Mouse (Mus musculus) ES-Bruce4 (cell line): ENCODE data around the gene 1810013L24Rik. TPM values are rescaled to one million over a fixed set of nuclear protein-coding genes. Genes with fewer than 3 reads are reported as not detected.

ENCODE experiments used
- H3K27ac ChIP-seq: 2 replicates; pipeline ENCODE4 v1.5.1; 2012; ENCODE audit warnings: low read length, inconsistent platforms; ENCODE audit not compliant: insufficient read depth
- H3K27me3 ChIP-seq: 2 replicates; pipeline ENCODE4 v1.6.1; 2012; ENCODE audit warnings: mild to moderate bottlenecking, low read length, inconsistent platforms; ENCODE audit not compliant: control insufficient read depth, poor library complexity, insufficient read depth, severe bottlenecking
- H3K36me3 ChIP-seq: 2 replicates; pipeline ENCODE4 v1.6.1; 2012; ENCODE audit warnings: inconsistent platforms, mild to moderate bottlenecking, low read length, moderate library complexity; ENCODE audit not compliant: control insufficient read depth, poor library complexity, insufficient read depth, severe bottlenecking
- H3K4me1 ChIP-seq: one replicate; pipeline ENCODE4 v1.8.1; 2011; ENCODE audit warnings: low read length; ENCODE audit not compliant: control insufficient read depth, insufficient read depth
- H3K4me3 ChIP-seq: 2 replicates; pipeline ENCODE4 v1.5.1; 2011; ENCODE audit warnings: low read depth, mild to moderate bottlenecking, low read length
- H3K9ac ChIP-seq: 2 replicates; pipeline ENCODE4 v1.6.1; 2012; ENCODE audit warnings: low read depth, mild to moderate bottlenecking, inconsistent platforms; ENCODE audit not compliant: poor library complexity, severe bottlenecking
- H3K9me3 ChIP-seq: replicated peaks from 2 replicates; pipeline ENCODE4 v1.6.1; 2012; ENCODE audit warnings: mild to moderate bottlenecking, low read length, inconsistent platforms; ENCODE audit not compliant: control insufficient read depth, poor library complexity, insufficient read depth, severe bottlenecking
- CTCF ChIP-seq: IDR thresholded peaks from one replicate; pipeline ENCODE4 v1.8.1; 2011; ENCODE audit warnings: low read depth, low read length
- EP300 ChIP-seq: IDR thresholded peaks from 2 replicates; pipeline ENCODE4 v1.6.1; 2011; ENCODE audit warnings: low read depth, low read length; ENCODE audit not compliant: insufficient read depth
- POLR2A ChIP-seq: IDR thresholded peaks from one replicate; pipeline ENCODE4 v1.8.1; 2011; ENCODE audit warnings: low read length; ENCODE audit not compliant: insufficient read depth
- polyA plus RNA-seq: library from polyadenylated mRNA; stranded (reverse); fragments of >200 nt; gene quantifications from 2 replicates; pipeline ENCODE4 v1.2.4, GENCODE M21; 2011; ENCODE audit warnings: low read depth; ENCODE audit not compliant: missing spikeins, insufficient read depth, insufficient read length

Gene 1810013L24Rik
- polyA plus RNA-seq, 1 experiment, result 65.8 TPM

DNA sequence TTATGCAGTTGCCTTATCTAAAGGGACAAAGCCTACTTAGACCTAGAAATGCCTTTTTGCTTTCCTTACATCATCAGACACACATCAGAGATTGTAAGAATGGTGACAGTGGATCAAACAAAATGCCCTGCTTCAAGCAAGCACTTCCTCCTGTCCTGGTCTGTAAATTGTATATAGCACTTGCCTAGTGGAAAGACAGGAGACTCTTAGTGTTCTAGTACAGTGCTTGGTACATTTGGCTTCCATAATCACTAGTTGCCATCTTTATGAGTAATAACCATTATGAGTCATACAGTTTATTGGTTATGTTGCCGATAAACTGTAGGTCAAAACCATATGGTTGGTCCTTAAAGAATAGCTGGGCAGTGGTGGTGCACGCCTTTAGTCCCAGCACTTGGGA lies 25.2 kb downstream of the 1810013L24Rik start:
- Histone ChIP-seq H3K9ac (no peak overlapping the region), H3K27ac (no peak overlapping the region), H3K27me3 (no peaks in the 10 kb centered on the region), H3K36me3 (peaks cover 59% of the 10 kb centered on the region), H3K9me3 (no peaks in the 10 kb centered on the region), H3K4me1 (peaks cover 3% of the 10 kb centered on the region), H3K4me3 (no peak overlapping the region)
- TF ChIP-seq CTCF, result no peak
- TF ChIP-seq POLR2A, result no peak
- TF ChIP-seq EP300, result no peak

DNA sequence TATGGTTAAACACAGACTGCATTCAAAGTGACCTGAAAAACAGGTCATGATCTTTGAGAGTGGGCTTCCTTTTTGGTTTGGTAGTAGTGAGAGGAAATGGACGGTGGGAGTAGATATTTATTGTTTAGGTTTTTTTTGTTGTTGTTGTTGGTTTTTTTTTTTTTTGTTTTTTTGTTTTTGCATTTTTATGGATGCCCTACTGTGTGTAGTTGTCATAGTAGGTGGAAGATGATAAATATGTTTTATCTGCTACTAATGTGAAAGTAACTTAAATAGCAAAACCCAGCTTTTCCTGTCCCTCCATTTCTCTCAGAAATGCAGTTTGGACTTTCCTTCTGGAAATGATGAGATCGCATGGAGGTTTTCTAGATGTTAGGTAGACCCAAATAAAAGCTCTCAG lies 26.9 kb downstream of the 1810013L24Rik start:
- Histone ChIP-seq H3K27me3 (no peaks in the 10 kb centered on the region), H3K4me3 (no peak overlapping the region), H3K4me1 (peaks cover 3% of the 10 kb centered on the region), H3K9me3 (no peaks in the 10 kb centered on the region), H3K27ac (no peak overlapping the region), H3K9ac (no peak overlapping the region), H3K36me3 (peaks cover 64% of the 10 kb centered on the region)
- TF ChIP-seq POLR2A, result no peak
- TF ChIP-seq CTCF, result no peak
- no peak for TF ChIP-seq EP300

DNA sequence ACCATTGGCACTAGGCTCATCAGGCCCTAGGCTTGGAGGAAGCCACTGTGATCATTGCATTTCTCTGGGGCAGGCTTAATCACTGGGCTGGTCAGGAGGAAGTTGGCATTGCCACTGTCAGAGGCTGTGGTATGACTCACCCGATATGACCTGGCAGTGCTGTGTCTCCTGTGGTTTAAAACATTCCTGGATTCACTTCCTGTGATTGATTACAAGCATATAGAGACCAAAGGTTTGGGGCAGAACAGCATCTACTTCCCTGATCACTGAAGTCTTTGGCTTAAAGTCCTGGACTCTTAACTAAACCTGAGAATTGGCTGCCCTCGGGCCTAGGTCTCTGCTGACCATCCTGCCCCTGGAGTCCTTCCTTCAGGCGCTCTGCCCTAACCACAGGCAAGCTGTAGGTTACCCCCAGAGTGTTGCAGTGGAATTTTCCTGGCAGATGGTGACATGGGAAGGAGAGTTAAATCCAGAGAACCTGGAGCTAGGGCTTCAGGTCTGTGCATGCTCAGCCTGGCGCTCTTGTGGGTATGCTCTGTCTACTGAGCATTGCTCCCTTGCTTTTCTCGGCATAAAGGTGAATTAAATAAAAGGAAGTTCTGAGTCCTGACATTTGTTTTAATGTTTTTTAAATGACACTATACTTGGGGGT lies 32.6 kb downstream of the 1810013L24Rik start:
- H3K4me3 ChIP-seq, result no peak overlapping the region
- H3K27me3 ChIP-seq, result no peaks in the 10 kb centered on the region
- H3K9me3 ChIP-seq, result no peaks in the 10 kb centered on the region
- no peak overlapping the region for H3K9ac ChIP-seq
- peaks cover 27% of the 10 kb centered on the region for H3K36me3 ChIP-seq
- H3K4me1 ChIP-seq, result no peaks in the 10 kb centered on the region
- TF ChIP-seq CTCF (no peak), POLR2A (no peak), EP300 (no peak)
- H3K27ac ChIP-seq, result peak overlapping the region; percentile 13; the same call in 1 of the 2 replicates

DNA sequence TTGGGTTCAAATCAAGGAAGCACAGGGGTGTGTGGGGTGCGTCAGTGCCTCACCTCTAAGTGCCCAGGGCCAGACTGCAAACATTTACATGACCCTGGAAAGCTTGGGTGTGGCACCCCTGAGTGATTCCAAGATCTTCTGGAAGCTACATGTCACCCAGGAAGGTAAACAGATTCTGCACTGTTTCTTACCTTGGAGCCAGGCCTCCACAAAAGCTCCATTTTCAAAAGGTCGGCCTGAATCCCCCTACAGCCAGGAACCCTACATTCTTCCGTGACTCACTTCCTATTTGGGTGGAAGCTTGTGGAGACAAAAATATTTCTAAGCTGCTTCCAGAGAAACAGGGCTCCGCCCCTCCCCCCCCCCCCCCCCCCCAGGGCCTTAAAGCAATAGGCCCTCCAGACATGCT lies 34.3 kb downstream of the 1810013L24Rik start:
- Histone ChIP-seq H3K27ac (peak overlapping the region; percentile 7), H3K27me3 (no peaks in the 10 kb centered on the region), H3K4me3 (no peak overlapping the region), H3K9ac (no peak overlapping the region), H3K9me3 (no peaks in the 10 kb centered on the region), H3K4me1 (no peaks in the 10 kb centered on the region), H3K36me3 (peaks cover 13% of the 10 kb centered on the region)
- TF ChIP-seq POLR2A (no peak), CTCF (no peak), EP300 (0 out of 2 replicates have a peak, but pooled peaks have one; percentile 31)

DNA sequence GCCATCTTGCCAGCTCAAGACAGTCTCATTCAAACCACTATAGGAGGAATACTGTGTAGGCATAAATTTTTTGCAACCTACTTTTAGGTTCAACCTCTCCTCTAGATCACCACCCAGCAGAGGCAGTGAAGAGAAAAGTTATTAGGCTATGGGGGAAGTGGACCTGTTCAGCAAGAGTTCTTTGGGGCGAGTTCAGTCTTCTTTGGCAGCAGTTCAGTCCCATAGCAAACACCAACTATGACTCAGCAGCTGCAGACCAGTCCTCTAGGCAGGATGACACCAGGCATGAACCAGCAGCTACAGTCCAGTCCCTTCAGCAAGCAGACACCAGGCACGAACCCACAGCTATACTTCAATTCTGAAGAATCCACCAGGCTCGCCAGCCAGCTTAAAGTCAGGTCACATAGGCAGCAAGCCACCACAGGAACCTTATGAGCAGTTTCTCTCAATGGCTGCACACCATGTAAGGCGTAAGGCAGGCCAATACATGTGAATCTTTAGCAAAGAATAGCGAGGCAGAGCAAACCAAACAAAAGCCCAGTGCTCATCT lies 37.6 kb downstream of the 1810013L24Rik start:
- Histone ChIP-seq H3K27me3 (no peaks in the 10 kb centered on the region), H3K36me3 (no peaks in the 10 kb centered on the region), H3K9ac (no peak overlapping the region), H3K4me1 (peaks cover 4% of the 10 kb centered on the region), H3K27ac (no peak overlapping the region), H3K9me3 (no peaks in the 10 kb centered on the region), H3K4me3 (no peak overlapping the region)
- no peak for TF ChIP-seq POLR2A
- TF ChIP-seq CTCF, result no peak
- 0 out of 2 replicates have a peak, but pooled peaks have one; percentile 37 for TF ChIP-seq EP300

DNA sequence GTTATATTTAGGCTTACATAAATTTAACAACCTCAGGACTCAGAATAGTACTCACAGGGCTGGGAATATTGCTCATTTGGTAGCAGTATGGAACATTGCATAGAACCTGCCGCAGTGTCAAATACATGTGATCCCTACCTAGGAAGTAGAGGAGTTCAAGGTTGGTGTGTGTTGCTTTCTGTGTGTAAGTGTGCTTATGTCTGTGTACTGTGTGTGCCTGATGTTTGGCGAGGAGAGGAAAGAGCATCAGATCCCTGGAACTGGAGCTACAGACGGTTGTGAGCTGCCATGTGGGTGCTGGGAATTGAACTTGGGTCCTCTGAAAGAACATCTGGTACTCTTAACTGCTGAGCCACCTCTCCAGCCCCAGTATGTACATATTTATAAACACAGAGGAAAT lies 38.6 kb downstream of the 1810013L24Rik start:
- no peak for TF ChIP-seq POLR2A
- TF ChIP-seq CTCF, result no peak
- TF ChIP-seq EP300, result no peak
- H3K36me3 ChIP-seq, result no peaks in the 10 kb centered on the region
- no peak overlapping the region for H3K9ac ChIP-seq

More for the DNA sequence above, 38.6 kb downstream of the 1810013L24Rik start:
- H3K4me1 ChIP-seq, result peaks cover 5% of the 10 kb centered on the region
- no peak overlapping the region for H3K4me3 ChIP-seq
- H3K27me3 ChIP-seq, result no peaks in the 10 kb centered on the region
- H3K9me3 ChIP-seq, result no peaks in the 10 kb centered on the region
- H3K27ac ChIP-seq, result no peak overlapping the region
